ENCODE assay signal across 9 mouse cellular contexts in genomic region chr3:52634353-52634752, GRCm38 (mm10).
A peak's percentile ranks its signal among the peaks of the same experiment; 100 is the strongest.
DNase-seq lines count a peak whose midpoint lies in the region; ATAC-seq and TF ChIP-seq lines count a peak whose summit lies in the region.
"Had no signal": no experiment of that assay in that cellular context is flagged by ENCODE, and none has a peak within 500 bp of the region (broad histone marks: within the 10 kb centered on the region; RNA-seq: fewer than 3 reads in every experiment).

No protein-coding gene starts in this region.

- intact Hi-C loops in left cerebral cortex, postnatal 10 days (cut with DNase I) = no loop called here

- H3K4me2 ChIP-seq in hindbrain, postnatal 0 days (ENCODE audit: low read depth, low read length) = no peak overlapping the region
- no peak overlapping the region for H3K4me2 ChIP-seq in hindbrain, embryonic 12.5 days (replicated peaks)
- no peak overlapping the region for H3K4me2 ChIP-seq in heart, embryonic 12.5 days
- no peak overlapping the region for H3K4me2 ChIP-seq in lung, embryonic 16.5 days (ENCODE audit: low read depth, low read length)
- H3K4me2 ChIP-seq in stomach, postnatal 0 days (replicated peaks; ENCODE audit: low read depth) = no peak overlapping the region

- H3K4me3 ChIP-seq in hindbrain, postnatal 0 days (ENCODE audit: low read length) = no peak overlapping the region
- no peak overlapping the region for H3K4me3 ChIP-seq in hindbrain, embryonic 12.5 days
- H3K4me3 ChIP-seq in heart, embryonic 12.5 days = no peak overlapping the region
- no peak overlapping the region for H3K4me3 ChIP-seq in lung, embryonic 16.5 days (ENCODE audit: low read length)
- no peak overlapping the region for H3K4me3 ChIP-seq in stomach, postnatal 0 days (ENCODE audit: low read depth, low read length)
- no peak overlapping the region for H3K4me3 ChIP-seq in layer of hippocampus, adult 2 months
- H3K4me3 ChIP-seq: myocyte had no signal

- TF ChIP-seq EP300 in stomach, postnatal 0 days (optimal IDR thresholded peaks at IDR 0.05) = no peak

- no peak overlapping the region for H3K9ac ChIP-seq in hindbrain, postnatal 0 days (replicated peaks; ENCODE audit: low read length)
- no peak overlapping the region for H3K9ac ChIP-seq in hindbrain, embryonic 12.5 days
- no peak overlapping the region for H3K9ac ChIP-seq in heart, embryonic 12.5 days
- no peak overlapping the region for H3K9ac ChIP-seq in lung, embryonic 16.5 days (ENCODE audit: low read length)
- H3K9ac ChIP-seq in stomach, postnatal 0 days (ENCODE audit: low read length) = no peak overlapping the region

- no peaks in the 10 kb centered on the region for H3K36me3 ChIP-seq in hindbrain, postnatal 0 days (ENCODE audit: insufficient read depth, low read length)
- no peaks in the 10 kb centered on the region for H3K36me3 ChIP-seq in hindbrain, embryonic 12.5 days
- H3K36me3 ChIP-seq in heart, embryonic 12.5 days = no peaks in the 10 kb centered on the region
- no peaks in the 10 kb centered on the region for H3K36me3 ChIP-seq in lung, embryonic 16.5 days (ENCODE audit: control insufficient read depth, insufficient read depth, low read length)
- no peaks in the 10 kb centered on the region for H3K36me3 ChIP-seq in stomach, postnatal 0 days (ENCODE audit: control insufficient read depth, insufficient read depth, low read length)

- no peaks in the 10 kb centered on the region for H3K27me3 ChIP-seq in hindbrain, postnatal 0 days (ENCODE audit: insufficient read depth, low read length)
- H3K27me3 ChIP-seq in hindbrain, embryonic 12.5 days = no peaks in the 10 kb centered on the region; the same call in 1 of the 2 replicates
- H3K27me3 ChIP-seq in heart, embryonic 12.5 days (replicated peaks) = no peaks in the 10 kb centered on the region
- no peaks in the 10 kb centered on the region for H3K27me3 ChIP-seq in lung, embryonic 16.5 days (ENCODE audit: control insufficient read depth, insufficient read depth, low read depth, low read length)
- H3K27me3 ChIP-seq in stomach, postnatal 0 days (ENCODE audit: control insufficient read depth, insufficient read depth, low read length) = no peaks in the 10 kb centered on the region

- 47% methylated on average over 6 of the region's 6 CpGs for WGBS in hindbrain, postnatal 0 days
- WGBS in hindbrain, embryonic 12.5 days = 67% methylated on average over 6 of the region's 6 CpGs
- 47% methylated on average over 6 of the region's 6 CpGs for WGBS in heart, embryonic 12.5 days
- 24% methylated on average over 6 of the region's 6 CpGs for WGBS in lung, embryonic 16.5 days
- WGBS in stomach, postnatal 0 days = 36% methylated on average over 6 of the region's 6 CpGs

- no peaks in the 10 kb centered on the region for H3K4me1 ChIP-seq in hindbrain, postnatal 0 days (ENCODE audit: insufficient read depth, low read length)
- peaks cover 12% of the 10 kb centered on the region; the same call in 1 of the 2 replicates for H3K4me1 ChIP-seq in hindbrain, embryonic 12.5 days
- 0 out of 2 replicates have a peak, but pooled peaks cover 7% of the 10 kb centered on the region for H3K4me1 ChIP-seq in heart, embryonic 12.5 days (replicated peaks)
- H3K4me1 ChIP-seq in lung, embryonic 16.5 days (replicated peaks; ENCODE audit: control insufficient read depth, insufficient read depth, low read length) = no peaks in the 10 kb centered on the region
- no peaks in the 10 kb centered on the region for H3K4me1 ChIP-seq in stomach, postnatal 0 days (replicated peaks; ENCODE audit: control insufficient read depth, insufficient read depth)

- ATAC-seq in hindbrain, postnatal 0 days = peak; percentile 61
- no peak for ATAC-seq in hindbrain, embryonic 12.5 days (ENCODE audit: low FRiP score)
- peak; percentile 85 for ATAC-seq in heart, embryonic 12.5 days (ENCODE audit: insufficient number of reproducible peaks, low FRiP score)
- peak; percentile 62; the same call in 1 of the 2 replicates for ATAC-seq in lung, embryonic 16.5 days (ENCODE audit: low read depth)
- 0 out of 2 replicates have a peak, but pooled peaks have one; percentile 60 for ATAC-seq in stomach, postnatal 0 days (ENCODE audit: low FRiP score, low TSS enrichment)

- DNase-seq in hindbrain, postnatal 0 days (ENCODE audit: low spot score) = peak; percentile 37
- no peak for DNase-seq in stomach, postnatal 0 days (ENCODE audit: low spot score)
- no peak for DNase-seq in layer of hippocampus, adult 2 months (ENCODE audit: low spot score in 2 of 2)
- no peak for DNase-seq in cerebellum, postnatal 4 days (ENCODE audit: low spot score in 2 of 2)
- no peak for DNase-seq in left cerebral cortex, postnatal 10 days (ENCODE audit: extremely low spot score in 1 of 2, low spot score in 2 of 2)

- H3K27ac ChIP-seq in hindbrain, postnatal 0 days = no peak overlapping the region
- no peak overlapping the region for H3K27ac ChIP-seq in hindbrain, embryonic 12.5 days
- no peak overlapping the region for H3K27ac ChIP-seq in heart, embryonic 12.5 days (ENCODE audit: poor library complexity, severe bottlenecking)
- no peak overlapping the region for H3K27ac ChIP-seq in lung, embryonic 16.5 days (ENCODE audit: low read length)
- H3K27ac ChIP-seq in stomach, postnatal 0 days (replicated peaks) = no peak overlapping the region
- H3K27ac ChIP-seq in layer of hippocampus, adult 2 months = no peak overlapping the region

- TF ChIP-seq CTCF in hindbrain, postnatal 0 days (IDR thresholded peaks at IDR 0.05; ENCODE audit: low read depth) = no peak
- no peak for TF ChIP-seq CTCF in stomach, postnatal 0 days (IDR thresholded peaks at IDR 0.05; ENCODE audit: low read depth)
- TF ChIP-seq CTCF in layer of hippocampus, adult 2 months (conservative IDR thresholded peaks at IDR 0.05) = no peak

- H3K9me3 ChIP-seq in hindbrain, postnatal 0 days (ENCODE audit: low read length) = no peaks in the 10 kb centered on the region
- no peaks in the 10 kb centered on the region for H3K9me3 ChIP-seq in hindbrain, embryonic 12.5 days (replicated peaks)
- H3K9me3 ChIP-seq in heart, embryonic 12.5 days (replicated peaks) = no peaks in the 10 kb centered on the region
- H3K9me3 ChIP-seq in lung, embryonic 16.5 days (ENCODE audit: control insufficient read depth, low read length) = no peaks in the 10 kb centered on the region
- no peaks in the 10 kb centered on the region for H3K9me3 ChIP-seq in stomach, postnatal 0 days (ENCODE audit: control insufficient read depth, low read length)
